Mouse (Mus musculus): ENCODE data around the gene Mcm5.
A peak's percentile ranks its signal among the peaks of the same experiment; 100 is the strongest.

Gene Mcm5

GRCm38 (mm10) chr8:75109236-75109967, at the start of gene Mcm5:
Gene Mcm5, plus strand, starts transcription at chr8:75109569.
- peak; percentile 100 for DNase-seq (ENCODE audit: low spot score)

- DNase-seq (ENCODE audit: low spot score) = no peak
Measured at GRCm38 (mm10) chr8:75060022-75060421, 49.3 kb upstream of the Mcm5 start.

- no peak for DNase-seq (ENCODE audit: low spot score)
Measured at GRCm38 (mm10) chr8:75060815-75061214, 48.6 kb upstream of the Mcm5 start.

GRCm38 (mm10) chr8:75063290-75063689, 46.1 kb upstream of the Mcm5 start:
- DNase-seq (ENCODE audit: low spot score) = no peak

GRCm38 (mm10) chr8:75064790-75065189, 44.6 kb upstream of the Mcm5 start:
- no peak for DNase-seq (ENCODE audit: low spot score)

GRCm38 (mm10) chr8:75067287-75067686, 42.1 kb upstream of the Mcm5 start:
- DNase-seq (ENCODE audit: low spot score) = no peak

GRCm38 (mm10) chr8:75070297-75070696, 39.1 kb upstream of the Mcm5 start:
- no peak for DNase-seq (ENCODE audit: low spot score)

- DNase-seq (ENCODE audit: low spot score) = peak; percentile 82
Measured at GRCm38 (mm10) chr8:75071627-75072346, 37.6 kb upstream of the Mcm5 start.

GRCm38 (mm10) chr8:75074876-75075275, 34.5 kb upstream of the Mcm5 start:
- no peak for DNase-seq (ENCODE audit: low spot score)

GRCm38 (mm10) chr8:75078215-75078614, 31.2 kb upstream of the Mcm5 start:
- DNase-seq (ENCODE audit: low spot score) = no peak

- DNase-seq (ENCODE audit: low spot score) = no peak
Measured at GRCm38 (mm10) chr8:75078851-75079250, 30.5 kb upstream of the Mcm5 start.

GRCm38 (mm10) chr8:75081364-75082040, 27.9 kb upstream of the Mcm5 start:
- no peak for DNase-seq (ENCODE audit: low spot score)

- DNase-seq (ENCODE audit: low spot score) = no peak
Measured at GRCm38 (mm10) chr8:75082181-75082805, 27.1 kb upstream of the Mcm5 start.

- DNase-seq (ENCODE audit: low spot score) = peak; percentile 97
Measured at GRCm38 (mm10) chr8:75083846-75084245, 25.5 kb upstream of the Mcm5 start.

GRCm38 (mm10) chr8:75084382-75085064, 24.8 kb upstream of the Mcm5 start:
- no peak for DNase-seq (ENCODE audit: low spot score)

GRCm38 (mm10) chr8:75086002-75086401, 23.4 kb upstream of the Mcm5 start:
- DNase-seq (ENCODE audit: low spot score) = no peak

- DNase-seq (ENCODE audit: low spot score) = no peak
Measured at GRCm38 (mm10) chr8:75087127-75087526, 22.2 kb upstream of the Mcm5 start.

GRCm38 (mm10) chr8:75088989-75089881, 20.1 kb upstream of the Mcm5 start:
- peak; percentile 85 for DNase-seq (ENCODE audit: low spot score)

- no peak for DNase-seq (ENCODE audit: low spot score)
Measured at GRCm38 (mm10) chr8:75090781-75091365, 18.5 kb upstream of the Mcm5 start.

GRCm38 (mm10) chr8:75093399-75094156, 15.8 kb upstream of the Mcm5 start, which contains the start of gene Hmox1:
Gene Hmox1, plus strand, starts transcription at chr8:75093621.
- peak; percentile 92 for DNase-seq (ENCODE audit: low spot score)
